Mouse (Mus musculus): Measurements from ENCODE around the gene Pole3.
"Not testable (repeated sequence)": the region's sequence is repeated elsewhere in the genome, so short reads cannot be mapped to it uniquely, and the experiment has no call there.

Gene Pole3

GRCm38 (mm10) chr4:62487172-62487571, 37.7 kb downstream of the Pole3 start:
- no peak for DNase-seq (ENCODE audit: low spot score)

- no peak for DNase-seq (ENCODE audit: low spot score)
These were observed 38.6 kb downstream of the Pole3 start for GRCm38 (mm10) chr4:62486162-62486696.

- no peak for DNase-seq (ENCODE audit: low spot score)
These were observed 39.3 kb downstream of the Pole3 start for GRCm38 (mm10) chr4:62485450-62486161.

GRCm38 (mm10) chr4:62484928-62485327, 39.9 kb downstream of the Pole3 start:
- DNase-seq (ENCODE audit: low spot score) = no peak

- DNase-seq (ENCODE audit: low spot score) = no peak
These were observed 43.9 kb downstream of the Pole3 start for GRCm38 (mm10) chr4:62480709-62481605.

GRCm38 (mm10) chr4:62479937-62480708, 44.7 kb downstream of the Pole3 start, which contains the start of gene Bspry:
Gene Bspry (plus strand): TSS chr4:62480053.
- no peak for DNase-seq (ENCODE audit: low spot score)

GRCm38 (mm10) chr4:62479593-62479936, 45.3 kb downstream of the Pole3 start:
- DNase-seq (ENCODE audit: low spot score) = not testable (repeated sequence)

GRCm38 (mm10) chr4:62477542-62478244, 47.2 kb downstream of the Pole3 start:
- DNase-seq (ENCODE audit: low spot score) = no peak

- no peak for DNase-seq (ENCODE audit: low spot score)
These were observed 49.1 kb downstream of the Pole3 start for GRCm38 (mm10) chr4:62475793-62476192.

- no peak for DNase-seq (ENCODE audit: low spot score)
These were observed 49.7 kb downstream of the Pole3 start for GRCm38 (mm10) chr4:62475131-62475530.
